Mouse (Mus musculus): ENCODE measurements around the gene Pcbd1. TPM values are rescaled to one million over a fixed set of nuclear protein-coding genes. Genes with fewer than 3 reads are reported as not detected.

Pcbd1 gene
- total RNA-seq (2021): 10 to 100 TPM; 20.8 to 21.8 TPM

DNA sequence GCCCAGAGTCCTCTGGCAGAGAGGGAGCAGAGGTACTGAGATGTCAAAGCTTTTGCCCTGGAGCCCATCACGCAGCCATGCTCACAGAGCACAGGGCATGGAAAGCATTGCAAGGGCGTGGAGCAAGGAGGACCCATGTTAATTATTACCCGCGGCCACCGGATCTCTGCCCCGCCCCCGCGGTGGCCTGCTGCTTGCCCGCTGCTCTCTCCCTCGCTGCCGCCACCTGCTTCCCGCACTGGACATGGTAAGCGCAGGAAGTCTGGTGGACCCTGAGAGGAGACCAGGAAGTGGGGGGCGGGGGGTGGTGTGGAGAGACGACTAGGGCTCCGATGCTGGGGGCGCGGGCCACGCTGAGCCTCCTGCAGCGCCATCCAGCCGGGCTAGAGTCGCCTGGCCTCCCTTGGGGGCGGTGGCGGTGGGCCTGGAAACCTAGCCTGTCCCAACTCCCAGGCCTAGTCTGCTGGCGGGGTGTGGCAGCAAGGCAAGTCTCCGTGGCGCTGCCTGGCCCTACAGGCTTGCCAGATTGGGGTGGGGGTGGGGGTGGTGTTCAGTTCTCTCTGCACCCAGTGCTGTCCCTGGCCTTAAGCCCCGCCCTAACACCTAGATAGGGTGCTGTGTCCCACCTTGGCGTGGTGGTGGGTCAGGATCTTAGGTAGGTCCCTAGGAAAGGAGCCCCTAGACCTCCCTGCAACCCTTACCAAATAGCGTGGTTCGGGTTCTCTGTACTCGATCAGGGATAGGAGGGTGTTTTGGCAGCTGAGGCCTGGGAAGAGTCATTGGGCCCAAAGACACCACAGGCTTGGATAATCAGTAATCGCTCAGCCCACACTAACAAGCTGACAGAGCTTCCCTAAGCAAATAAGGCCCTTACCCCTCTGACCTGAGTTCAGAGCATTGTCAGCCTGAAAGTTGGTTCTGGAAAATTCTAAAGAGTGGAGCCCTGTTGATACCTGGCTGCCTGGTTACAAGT lies at the start of gene Pcbd1:
Gene Pcbd1 (plus strand): TSS at position 162 of the 973 bp plus-strand sequence.
- DNase-seq: peak; percentile 58

DNA sequence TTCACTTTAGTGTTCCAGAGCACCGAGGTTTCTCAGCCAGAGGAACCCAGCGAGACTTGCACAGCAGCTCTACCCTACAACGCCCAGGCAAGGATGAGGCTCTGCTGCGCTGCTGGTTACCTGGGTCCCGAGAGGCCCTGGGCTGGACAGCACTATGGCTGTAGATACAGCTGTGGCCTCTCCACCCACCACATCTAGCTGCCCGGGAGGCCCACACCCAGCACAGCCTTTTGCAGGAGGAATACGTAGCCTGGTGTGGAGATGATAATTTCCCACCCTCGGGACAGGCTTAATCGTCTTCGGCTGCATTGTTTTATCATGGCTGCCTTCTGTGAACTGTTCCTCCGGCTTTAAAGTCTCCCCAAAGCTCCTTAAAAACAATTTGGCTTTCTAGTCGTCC lies 49.5 kb upstream of the Pcbd1 start:
- no peak for DNase-seq

DNA sequence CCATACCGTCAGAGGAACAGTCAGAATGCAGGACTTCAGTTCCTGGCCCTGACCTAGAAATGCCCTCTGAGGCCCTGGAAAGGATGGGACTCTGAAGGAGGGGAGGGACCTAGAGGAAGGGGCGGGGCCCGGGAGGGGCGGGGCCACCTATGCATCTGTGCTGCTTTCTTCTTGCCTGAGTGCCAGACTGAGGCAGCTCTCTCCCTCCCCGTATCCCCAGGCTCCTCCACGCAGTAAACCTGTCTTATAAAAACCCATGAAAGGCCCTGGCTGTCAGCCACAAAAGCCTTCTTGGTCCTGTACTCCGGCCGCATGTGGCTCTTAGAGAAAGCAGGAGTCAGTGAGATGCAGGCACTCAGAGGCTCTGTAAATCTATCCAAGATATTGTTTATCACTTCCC lies 44.0 kb upstream of the Pcbd1 start:
- DNase-seq: no peak

DNA sequence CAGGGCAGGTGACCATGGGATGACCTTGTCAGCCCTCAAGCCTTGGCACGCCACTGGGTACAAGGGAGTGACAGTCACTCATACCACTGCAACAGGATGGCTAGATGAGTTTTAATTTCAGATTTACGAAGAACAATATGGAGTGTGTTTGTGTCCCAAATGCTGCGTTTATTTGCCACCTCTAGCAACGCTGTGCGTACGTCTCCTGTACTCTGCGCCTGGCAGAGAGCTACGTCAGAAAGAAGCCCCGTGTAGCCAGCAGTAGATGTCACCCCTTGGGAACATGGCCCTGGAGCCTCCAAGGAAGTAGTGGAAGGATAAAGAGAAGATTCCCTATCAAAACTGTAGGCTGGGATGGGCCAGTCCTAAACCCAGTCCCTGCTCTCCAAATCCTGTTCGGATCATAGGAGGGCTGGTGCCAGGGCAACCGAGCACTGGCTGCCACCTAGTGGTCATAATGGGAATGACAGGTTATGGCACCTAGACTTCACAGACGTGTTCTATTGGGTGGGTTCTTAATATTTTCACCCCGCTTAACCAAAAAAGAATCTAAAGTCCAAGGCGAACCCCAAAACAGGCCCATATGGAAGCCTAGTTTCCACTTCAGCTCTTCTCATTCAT lies 37.0 kb upstream of the Pcbd1 start:
- peak; percentile 84 for DNase-seq

DNA sequence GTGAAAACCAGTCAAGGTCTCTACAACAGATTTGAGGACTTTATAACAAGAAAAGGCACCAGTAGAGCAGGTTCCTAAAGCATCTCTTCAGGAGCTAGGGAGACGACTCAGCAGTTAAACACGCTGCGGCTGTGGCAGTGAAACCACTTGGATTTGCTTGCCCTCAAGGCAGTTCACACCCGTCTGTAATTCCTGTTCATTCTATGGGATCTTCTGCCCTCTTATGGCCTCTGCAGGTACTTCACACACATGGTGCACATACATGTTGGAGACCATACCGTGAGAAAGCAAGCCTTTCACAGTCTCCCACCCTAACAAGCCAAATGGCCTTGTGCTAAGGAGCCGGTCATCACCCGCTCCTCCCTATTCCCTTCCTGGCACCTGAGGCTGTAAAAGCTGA lies 32.5 kb upstream of the Pcbd1 start:
- DNase-seq: no peak

DNA sequence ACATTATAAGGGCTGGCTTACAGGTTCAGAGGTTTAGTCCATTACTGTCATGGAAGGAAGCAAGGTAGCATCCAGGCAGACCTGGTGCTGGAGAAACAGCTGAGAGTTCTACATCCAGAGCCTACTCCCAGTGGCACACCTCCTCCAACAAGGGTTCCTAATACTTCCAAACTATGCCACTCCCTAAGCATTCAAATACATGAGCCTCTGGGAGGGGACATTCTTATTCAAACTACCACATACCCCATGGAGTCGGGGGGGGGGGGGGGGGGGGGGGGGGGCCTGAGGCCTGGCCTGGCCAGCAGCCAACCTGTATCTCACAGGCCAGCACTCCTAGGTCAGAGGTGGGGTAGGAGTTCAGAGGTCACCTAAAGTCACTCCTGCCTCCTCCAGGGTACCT lies 30.0 kb upstream of the Pcbd1 start:
- DNase-seq: no peak

DNA sequence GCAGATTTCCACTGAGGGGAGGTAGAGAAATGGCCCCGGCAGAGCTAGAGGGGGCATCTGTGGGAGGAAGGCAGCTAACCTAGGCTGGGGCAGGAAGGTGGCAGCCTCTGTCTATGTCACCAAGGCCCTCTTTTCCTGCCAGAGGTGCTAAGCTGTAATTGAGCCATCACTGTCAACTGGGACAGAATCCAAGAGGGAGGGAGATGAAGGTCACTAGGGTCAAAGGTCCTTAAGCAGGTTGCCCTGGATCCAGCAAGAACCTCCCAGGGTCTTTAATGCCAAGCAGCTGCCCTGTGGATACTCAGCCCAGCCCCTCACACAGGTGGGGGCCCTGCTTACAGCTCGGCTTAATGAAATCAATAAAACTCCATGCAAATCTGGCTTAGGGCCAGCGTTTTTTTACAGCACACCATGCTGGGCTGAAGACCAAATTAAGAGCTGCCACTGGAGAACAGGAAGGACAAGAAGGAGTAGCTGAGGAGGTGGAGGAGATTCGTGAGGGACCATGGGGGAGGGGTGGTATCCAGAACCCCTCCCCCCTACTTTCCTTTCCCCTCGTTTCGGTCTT lies 29.5 kb upstream of the Pcbd1 start:
- DNase-seq: no peak

DNA sequence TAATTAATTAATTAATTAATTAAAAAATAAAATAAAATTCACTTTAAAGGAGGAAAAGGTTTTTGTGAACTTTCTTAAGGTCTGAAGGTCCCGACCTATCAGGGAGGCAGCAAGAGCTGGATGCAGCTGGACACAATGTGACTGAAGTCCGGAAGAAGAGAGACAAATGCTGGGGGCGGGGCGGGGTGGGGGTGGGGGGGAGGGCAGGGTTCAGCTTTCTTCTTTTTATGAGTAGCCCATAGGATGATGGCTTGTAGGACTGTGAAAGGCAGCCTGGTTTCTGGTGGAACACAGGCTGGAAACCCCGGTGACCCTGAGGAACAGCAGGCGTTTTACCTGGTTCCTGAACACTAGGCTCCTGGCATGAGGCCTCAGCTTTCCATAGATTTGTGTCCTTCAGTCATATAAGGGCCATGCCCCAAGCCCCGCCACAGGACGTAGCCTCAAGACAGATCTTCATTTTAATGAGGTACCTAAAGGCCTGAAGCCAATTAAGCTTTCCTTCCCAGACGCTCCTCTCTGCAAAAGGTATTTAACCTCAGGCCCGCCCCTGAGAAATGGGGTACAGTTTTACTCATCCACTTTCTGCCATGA lies 25.8 kb upstream of the Pcbd1 start:
- DNase-seq: no peak

DNA sequence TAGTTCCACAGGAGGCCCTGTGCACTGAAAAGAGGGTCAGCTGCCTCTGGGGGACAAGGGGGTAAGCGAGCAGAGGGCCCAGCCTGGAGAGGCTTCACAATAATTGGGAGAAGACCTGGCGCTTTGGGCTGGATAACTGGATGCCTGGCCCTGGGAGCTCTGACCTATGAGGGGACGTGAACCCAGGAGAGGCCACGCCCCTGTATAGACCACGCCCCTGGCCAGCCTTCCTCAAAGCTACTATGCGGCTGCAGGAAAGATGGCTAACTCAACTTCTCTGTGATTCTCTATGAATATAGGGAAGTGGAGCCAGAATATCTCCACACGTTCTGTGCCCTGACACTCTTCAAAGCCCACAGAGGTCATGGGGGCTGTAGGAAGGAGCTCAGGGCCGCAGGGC lies 24.5 kb upstream of the Pcbd1 start:
- DNase-seq: no peak

DNA sequence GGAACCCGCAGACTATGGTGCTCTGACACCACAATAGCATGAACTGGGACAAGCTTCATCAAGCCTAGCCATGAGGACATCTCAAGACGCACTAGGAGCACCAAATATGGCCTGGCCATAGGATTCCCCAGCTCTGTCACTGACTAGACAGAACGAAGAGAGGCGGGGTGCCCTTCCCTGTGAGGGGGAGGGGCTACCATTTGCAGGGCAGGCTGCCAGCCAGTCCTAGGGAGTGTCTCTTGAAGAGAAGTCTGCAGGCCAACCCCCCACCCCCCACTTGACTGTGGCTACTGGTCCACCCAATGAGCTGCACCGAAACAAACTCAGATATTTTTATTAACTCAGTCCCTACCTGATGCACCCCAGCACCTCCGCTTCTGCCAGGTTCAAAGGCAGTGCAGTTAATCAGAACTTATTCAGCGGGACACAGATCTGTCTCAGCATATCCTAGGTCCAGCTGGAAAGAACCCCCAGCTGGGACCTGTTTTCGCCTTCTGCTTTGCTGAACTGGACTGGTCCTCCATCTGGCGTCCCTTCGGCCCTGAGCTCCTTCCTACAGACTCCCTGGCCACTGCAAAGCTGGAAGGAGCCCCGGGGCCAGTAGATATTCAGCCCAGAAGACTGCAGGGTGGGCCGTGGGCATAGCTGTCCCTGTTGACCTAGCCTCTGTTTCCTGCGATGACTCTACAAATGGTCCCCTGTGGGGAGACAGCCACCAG lies 23.7 kb upstream of the Pcbd1 start:
- DNase-seq: peak; percentile 46

DNA sequence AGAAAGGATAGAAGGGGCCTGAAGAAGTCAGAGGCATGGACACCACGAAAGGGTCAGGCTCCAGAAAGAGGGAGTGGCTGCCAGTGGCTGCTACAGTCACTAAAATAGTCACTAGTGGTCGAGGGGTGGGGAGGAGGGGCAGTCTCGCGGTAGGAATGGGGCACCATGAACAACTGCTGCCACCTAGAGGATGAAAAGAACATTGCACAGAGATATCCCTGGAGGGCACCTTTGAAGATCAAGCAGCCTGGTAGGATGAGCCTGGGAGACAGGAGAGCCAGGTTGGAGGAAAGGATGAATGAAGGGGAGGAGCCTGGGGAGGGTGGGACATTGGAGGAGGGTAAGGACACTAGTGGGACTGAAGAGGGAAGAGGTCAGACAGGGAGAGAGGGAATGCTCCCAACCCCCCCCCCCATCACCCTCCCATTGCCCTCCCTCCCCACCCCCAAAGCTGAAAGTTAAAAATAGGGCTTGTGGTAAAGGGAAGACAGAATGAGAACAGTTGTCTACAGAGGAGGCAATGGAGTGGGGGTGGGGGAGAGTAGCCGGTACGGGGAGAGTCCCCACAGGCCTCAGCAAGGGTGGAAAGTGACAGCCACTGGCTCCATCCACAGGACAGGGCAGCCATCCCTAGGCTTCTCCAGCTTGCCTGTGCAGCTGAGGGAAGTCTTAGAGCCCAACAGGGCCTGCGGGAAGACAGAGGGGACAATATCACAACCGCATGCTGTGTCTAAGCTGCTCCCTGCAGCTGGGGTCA lies 20.5 kb upstream of the Pcbd1 start:
- peak; percentile 75 for DNase-seq

DNA sequence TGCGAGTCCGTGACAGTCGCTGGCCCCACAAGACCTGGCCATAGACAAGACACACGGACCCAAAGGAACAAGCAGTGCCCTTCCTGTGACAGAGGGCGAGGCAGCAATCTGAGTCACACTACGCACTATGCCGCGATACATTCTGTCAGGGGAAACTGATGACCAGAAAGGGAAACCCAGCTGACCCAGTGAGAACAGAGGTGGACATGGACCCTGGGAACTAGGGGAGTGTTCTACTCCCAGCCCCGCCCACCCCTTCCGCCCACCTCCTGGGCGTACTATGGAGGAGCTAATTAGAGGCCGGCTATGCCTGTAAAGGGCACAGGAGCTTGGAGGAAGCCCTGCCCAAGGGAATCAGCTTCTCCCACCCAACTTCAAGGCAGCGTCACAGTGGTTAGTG lies 19.9 kb upstream of the Pcbd1 start:
- DNase-seq: no peak

DNA sequence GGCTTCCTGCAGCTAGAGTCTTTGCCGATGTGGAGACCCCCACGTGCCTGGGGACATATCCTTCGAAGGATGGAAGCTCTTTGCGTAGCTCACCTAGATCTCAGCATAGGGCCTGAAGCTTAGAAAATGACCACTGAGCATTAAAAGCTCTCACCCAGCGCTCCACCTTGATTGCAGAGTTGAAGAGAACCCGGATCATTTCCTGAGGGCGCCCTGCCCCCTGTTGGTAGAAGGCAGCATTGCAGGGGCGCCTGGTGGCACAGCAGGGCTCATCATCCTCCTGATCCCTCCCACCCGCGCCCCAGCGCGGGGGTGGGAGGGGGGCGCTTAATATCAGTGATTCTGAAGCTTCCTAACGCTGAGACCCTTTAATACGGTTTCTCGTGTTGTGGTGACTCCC lies 16.8 kb upstream of the Pcbd1 start:
- DNase-seq: peak; percentile 78

DNA sequence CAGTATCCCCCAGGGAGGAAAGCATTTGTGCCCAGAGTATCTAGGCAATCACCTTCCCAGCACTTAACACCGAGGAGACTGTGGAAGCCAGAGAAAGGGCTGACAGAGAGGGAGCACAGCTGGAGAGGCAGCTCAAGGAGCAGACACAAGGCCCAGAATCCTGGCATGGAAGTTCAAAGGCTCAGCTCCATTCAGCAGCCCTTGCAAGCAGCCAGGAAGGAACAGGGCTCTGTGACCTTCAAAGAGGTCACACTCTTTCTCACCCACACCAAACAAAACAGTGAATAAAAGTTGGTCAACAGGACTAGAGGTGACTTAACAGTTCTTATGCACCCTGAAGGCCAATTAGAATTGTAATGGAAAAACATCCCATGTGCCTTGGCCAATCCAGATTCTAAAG lies 14.5 kb upstream of the Pcbd1 start:
- DNase-seq: no peak

DNA sequence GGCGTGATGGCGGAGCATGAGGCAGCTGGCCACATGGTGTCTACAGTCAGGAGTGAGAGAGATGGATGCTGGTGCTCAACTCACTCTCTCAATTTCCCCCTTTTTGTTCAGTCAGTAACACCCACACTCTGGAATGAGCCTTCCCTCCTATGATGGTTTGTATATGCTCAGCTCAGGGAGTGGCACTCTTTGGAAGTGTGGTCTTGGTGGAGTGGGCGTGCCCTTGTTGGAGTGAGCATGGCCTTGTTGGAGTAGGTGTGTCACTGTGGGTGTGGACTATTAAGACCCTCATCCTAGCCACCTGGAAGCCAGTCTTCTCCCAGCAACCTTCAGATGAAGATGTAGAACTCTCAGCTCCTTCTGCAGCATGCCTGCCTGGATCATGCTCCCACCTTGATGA lies 13.5 kb upstream of the Pcbd1 start:
- DNase-seq: no peak

DNA sequence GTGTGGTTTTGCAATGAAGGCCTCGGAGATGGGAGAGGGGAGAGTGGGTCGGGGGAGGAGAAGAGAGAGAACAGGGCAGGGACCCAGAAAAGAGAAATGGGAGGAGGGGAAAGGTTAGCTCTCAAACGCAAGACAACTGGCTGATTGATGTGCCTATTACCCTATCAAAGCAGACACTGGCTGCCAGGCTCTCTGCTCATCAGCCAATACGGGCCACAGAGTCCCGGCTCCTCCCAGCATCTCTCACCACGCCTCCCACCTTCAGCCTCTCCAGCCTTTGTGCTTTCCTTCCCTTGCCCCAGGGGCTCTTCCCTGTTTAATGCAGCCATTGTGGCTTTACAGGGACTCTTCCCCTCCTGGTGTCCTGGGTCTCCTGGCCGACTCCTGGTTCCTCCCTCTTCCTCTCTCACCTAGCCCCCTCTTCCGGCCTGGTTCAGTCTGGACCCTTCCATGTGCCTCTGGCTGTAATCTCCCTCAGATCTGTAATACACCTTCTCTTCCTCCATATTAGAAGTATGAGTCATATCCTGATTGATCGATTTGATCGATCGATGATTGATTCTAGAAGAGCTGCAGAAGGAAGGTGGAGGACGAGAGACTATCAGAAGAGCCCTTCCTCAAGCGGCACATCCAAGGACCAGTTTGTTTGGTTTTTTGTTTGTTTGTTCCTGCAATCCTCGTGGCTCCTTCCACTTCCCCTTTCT lies 8.8 kb upstream of the Pcbd1 start:
- DNase-seq: peak; percentile 62

DNA sequence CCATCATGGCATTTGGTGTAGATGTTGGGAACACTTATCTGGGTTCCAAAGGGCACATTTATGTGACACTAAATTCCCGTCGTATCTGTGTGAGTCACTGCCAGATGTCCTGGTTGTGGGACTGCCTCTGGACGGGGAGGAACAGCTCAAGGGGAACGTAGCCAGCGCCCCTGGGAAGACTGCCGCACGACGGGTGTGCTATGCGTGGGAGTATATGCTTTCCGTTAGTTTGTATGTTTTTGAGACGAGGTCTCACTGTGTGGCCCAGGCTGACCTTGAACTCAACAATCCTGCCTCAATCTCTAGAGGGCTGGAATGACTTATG lies 8.2 kb upstream of the Pcbd1 start:
- peak; percentile 26 for DNase-seq

DNA sequence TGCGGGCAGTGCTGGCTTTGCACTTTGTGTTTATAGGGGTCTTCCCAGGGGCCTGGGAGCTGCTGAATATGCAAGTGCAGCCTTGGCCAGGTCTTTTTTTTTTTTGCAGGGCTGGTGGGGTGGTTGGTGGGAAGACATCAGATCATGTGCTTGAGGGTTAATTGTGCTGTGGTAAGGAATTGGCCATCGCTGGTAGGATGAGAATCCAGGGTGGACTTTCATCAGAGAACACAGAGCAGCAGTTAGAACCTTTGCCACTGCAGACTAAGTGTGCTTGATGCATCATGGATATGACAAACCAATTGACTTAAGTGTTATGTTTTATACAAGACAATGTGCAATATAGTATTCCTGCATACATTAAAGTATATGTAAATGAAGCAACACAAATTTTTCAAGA lies 3.8 kb upstream of the Pcbd1 start:
- DNase-seq: no peak

DNA sequence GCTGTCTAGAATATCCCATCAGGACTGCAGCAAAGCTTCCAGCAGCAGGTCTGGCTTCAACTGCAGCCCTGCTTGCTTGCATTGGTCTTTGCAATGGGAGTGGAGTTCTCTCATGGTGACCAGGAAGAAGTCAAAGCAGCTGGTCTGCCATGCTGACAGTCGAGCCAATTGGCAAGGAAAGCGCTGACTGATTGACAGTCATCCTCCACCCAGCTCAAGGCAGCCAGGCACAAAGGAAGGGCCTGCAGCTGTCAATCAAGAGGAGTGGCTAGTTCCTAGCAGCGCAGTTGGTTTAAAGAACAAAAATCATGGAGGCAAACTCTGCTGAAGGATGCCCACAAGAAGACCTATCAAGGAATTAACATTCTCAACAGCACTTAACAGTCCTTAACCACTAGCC lies 2.6 kb upstream of the Pcbd1 start:
- DNase-seq: no peak

DNA sequence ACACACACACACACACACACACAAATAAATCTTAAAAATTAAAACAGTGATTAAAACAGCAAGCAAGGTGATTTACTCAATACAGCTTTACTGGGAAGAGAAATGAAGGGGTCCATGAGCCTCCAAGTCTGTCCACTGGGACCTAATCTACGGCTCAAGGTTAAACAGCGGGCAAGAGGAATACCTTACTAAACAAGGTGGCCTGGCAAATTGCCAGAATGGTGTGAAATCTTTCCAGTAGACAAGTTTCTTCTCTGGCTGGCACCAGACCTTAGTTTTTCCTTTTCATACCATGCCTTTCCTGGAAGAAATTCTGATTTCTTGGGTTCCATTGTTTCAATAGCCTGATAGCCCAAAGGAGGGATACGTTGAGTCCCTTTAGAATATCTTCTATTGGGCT lies 663 bp upstream of the Pcbd1 start:
- DNase-seq: peak; percentile 42

DNA sequence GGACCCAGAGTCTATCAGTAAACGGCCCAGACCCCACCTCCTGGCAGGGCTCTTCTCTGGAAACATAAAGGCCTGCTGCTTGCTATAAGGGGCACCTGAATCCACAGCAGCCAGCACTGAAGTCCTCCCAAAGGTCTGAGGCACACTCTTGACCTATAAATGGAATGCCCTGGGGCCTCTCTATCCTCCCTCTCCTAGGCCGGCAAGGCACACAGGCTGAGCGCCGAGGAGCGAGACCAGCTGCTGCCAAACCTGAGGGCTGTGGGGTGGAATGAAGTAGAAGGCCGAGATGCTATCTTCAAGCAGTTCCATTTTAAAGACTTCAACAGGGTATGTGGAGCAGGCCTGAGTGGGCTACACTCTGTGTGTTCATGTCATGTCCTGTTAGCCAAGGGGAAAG lies 2.7 kb downstream of the Pcbd1 start:
- no peak for DNase-seq

Measured in heart, postnatal 4 days (tissue).